Mouse (Mus musculus): ENCODE data around the gene Palm2. TPM values are rescaled to one million over a fixed set of nuclear protein-coding genes. Genes with fewer than 3 reads are reported as not detected.
A peak's percentile ranks its signal among the peaks of the same experiment; 100 is the strongest.

The Palm2 gene
- total RNA-seq, 2 experiments from 2014 or later, result 63.4 to 65.6 TPM

DNA sequence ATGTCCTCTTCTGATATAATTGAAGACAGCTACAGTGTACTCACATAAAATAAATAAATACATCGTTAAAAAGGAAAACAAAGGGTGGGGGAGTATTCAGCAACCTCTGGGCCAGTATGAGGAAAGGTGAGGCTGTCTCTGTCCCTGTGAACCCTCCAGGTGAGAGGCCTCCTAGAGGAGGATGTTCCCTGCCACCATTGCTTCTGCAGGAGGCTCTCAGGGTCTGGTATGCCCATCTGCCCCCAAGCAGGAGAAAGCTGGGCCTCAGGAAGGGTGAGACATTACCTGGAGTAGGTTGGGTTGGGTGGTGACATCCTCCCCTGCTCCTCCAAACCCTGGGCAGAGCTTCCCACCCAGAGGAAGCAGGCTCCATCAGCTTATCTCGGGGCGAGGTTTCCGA is 316.6 kb downstream of the Palm2 start:
- no peak for DNase-seq (ENCODE audit: low spot score in 2 of 2)

DNA sequence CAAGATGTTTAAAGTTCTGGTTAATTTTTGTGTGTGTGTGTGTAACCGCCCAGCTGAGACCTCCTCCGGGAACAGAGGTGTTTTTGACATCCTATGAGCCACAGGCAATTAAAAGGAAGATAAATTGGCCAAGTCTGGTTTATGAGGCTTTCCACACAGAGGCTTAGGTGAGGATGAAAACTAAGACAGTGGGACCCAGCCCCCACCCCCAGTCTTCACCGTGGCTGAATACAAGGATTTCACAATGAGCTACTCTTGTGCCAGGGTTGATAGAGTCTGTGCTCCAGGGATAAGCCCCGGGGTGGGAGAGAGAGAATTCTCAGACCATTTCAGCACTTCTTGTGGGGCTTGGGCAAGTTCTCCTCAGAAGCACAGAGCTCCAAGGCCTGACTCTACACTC is 317.0 kb downstream of the Palm2 start:
- DNase-seq (ENCODE audit: low spot score in 2 of 2), result no peak

DNA sequence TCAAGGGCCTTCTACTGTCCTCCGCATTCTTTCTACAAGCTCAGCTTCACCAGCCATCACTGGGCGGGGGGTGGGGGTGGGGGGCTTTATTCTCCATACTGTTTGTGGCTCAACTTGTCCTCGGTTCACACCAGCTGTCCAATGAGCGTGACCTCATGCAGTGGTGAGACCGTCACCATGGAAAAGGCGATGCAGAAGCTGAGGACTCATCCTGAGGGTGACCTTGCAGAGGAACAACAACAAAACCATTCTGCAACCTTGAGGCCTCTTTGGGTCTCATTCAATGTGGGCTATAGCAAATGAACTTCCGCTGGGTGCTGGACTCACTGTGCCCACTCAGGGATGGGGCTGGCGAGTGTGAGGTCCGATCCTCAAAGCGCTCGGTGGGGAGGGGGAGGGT is 317.5 kb downstream of the Palm2 start:
- no peak for DNase-seq (ENCODE audit: low spot score in 2 of 2)

DNA sequence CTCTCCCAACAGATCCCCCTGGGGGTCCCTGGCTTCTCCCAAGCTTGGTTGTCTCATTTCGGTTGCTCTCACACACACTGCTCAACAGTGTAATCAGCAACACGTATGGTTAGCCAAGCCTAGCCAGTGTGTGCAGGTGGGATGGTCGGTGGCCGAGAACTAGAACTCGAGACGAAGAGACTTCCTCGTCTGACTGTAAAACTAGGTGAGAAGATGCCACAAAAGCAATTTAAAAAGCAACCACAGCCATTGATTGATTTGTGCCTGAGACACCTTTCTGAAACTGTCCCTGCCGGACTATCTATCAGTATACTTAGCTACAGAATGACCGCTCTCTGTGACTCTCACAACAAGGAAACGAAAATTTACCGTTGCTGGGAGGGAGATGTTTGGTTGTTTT is 321.0 kb downstream of the Palm2 start:
- DNase-seq (ENCODE audit: low spot score in 2 of 2), result no peak

DNA sequence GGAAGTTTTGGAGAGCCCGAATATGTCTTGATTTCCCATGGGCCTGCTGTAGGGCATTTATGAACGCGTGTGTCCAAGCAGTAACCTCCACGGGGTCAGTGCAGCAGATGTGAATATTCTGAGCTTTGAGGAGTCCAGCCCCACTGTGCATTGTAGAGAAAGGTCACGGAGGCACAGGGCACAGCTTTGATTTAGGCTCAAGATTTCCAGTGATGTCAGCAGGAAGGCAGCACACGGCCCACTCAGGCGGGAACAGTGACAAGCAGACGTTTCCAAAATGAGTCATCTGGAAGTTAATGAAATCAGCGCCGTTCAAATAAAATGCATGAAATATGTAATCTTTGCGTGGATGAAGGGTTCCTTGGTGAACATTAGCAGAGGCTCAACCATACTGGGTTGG is 323.9 kb downstream of the Palm2 start:
- peak in 1 of 2 experiments; percentile 25 for DNase-seq (ENCODE audit: low spot score in 2 of 2)

Other genes with a start within 250 kb of the Palm2 start
- gene Ptpn3, start 132.4 kb upstream of the Palm2 start, total RNA-seq (2021), result 10 to 100 TPM; 64.4 to 73.1 TPM
- 10 to 100 TPM; 17.2 to 19.1 TPM for gene Pakap, start 133.9 kb downstream of the Palm2 start, total RNA-seq (2021)

Measured in left cerebral cortex, adult 18-20 months (tissue).